Mouse (Mus musculus) ovary, adult 2 months (tissue): ENCODE data around the gene Zscan10. TPM values are rescaled to one million over a fixed set of nuclear protein-coding genes. Genes with fewer than 3 reads are reported as not detected.

Experiments
- polyA plus RNA-seq: library from polyadenylated mRNA; depleted of rRNA; stranded (reverse); fragments of >200 nt; gene quantifications from 2 replicates; pipeline ENCODE4 v1.2.3, GENCODE M21; 2012; rRNA removed

The Zscan10 gene
- polyA plus RNA-seq: 0.11 and 0.26 TPM in 2 replicates

GRCm38 (mm10) chr17:23600641-23601622 is at the start of gene Zscan10:
Gene Zscan10 (plus strand): TSS chr17:23600856.

GRCm38 (mm10) chr17:23563595-23564367 is 36.9 kb upstream of the Zscan10 start, which contains the start of gene Zfp213:
Gene Zfp213 (minus strand): TSS chr17:23564238.

GRCm38 (mm10) chr17:23598582-23599552 is 1.8 kb upstream of the Zscan10 start, which contains the start of gene Zfp13:
Gene Zfp13 (minus strand): TSS chr17:23599487.

GRCm38 (mm10) chr17:23644613-23645495 is 44.2 kb downstream of the Zscan10 start, which contains the start of gene Mmp25:
Gene Mmp25 (minus strand): TSS chr17:23645277.

GRCm38 (mm10) chr17:23660117-23660875 is 59.6 kb downstream of the Zscan10 start, which contains the start of gene Bicdl2:
Gene Bicdl2 (plus strand): TSS chr17:23660506.

Other genes with a start within 250 kb of the Zscan10 start
- gene Vmn2r116, start 216.3 kb upstream of the Zscan10 start, polyA plus RNA-seq: not detected in 2 replicates
- not detected in 2 replicates for gene Vmn2r117, start 121.2 kb upstream of the Zscan10 start, polyA plus RNA-seq
- 28.2 and 29.6 TPM in 2 replicates for gene Zfp213, start 36.6 kb upstream of the Zscan10 start, polyA plus RNA-seq
- 37.1 and 44.1 TPM in 2 replicates for gene Zfp13, start 1.4 kb upstream of the Zscan10 start, polyA plus RNA-seq
- 0.45 and 0.59 TPM in 2 replicates for gene Mmp25, start 44.4 kb downstream of the Zscan10 start, polyA plus RNA-seq
- 1.9 and 2.2 TPM in 2 replicates for gene Bicdl2, start 59.6 kb downstream of the Zscan10 start, polyA plus RNA-seq
- 255 and 265 TPM in 2 replicates for gene Hcfc1r1, start 72.7 kb downstream of the Zscan10 start, polyA plus RNA-seq
- gene Thoc6, start 73.0 kb downstream of the Zscan10 start, polyA plus RNA-seq: 33.8 and 40.2 TPM in 2 replicates
- 86.1 and 128 TPM in 2 replicates for gene Tnfrsf12a, start 76.6 kb downstream of the Zscan10 start, polyA plus RNA-seq
- gene Cldn6, start 78.4 kb downstream of the Zscan10 start, polyA plus RNA-seq: 0.17 and 0.45 TPM in 2 replicates
- 0.43 and 0.55 TPM in 2 replicates for gene Cldn9, start 83.2 kb downstream of the Zscan10 start, polyA plus RNA-seq
- gene 1520401A03Rik, start 121.9 kb downstream of the Zscan10 start, polyA plus RNA-seq: 0.20 and 0.23 TPM in 2 replicates
- gene Pkmyt1, start 125.5 kb downstream of the Zscan10 start, polyA plus RNA-seq: 42.7 and 44.1 TPM in 2 replicates
- 53.7 and 55.7 TPM in 2 replicates for gene Paqr4, start 140.0 kb downstream of the Zscan10 start, polyA plus RNA-seq
- 0.11 and 0.25 TPM in 2 replicates for gene Kremen2, start 145.0 kb downstream of the Zscan10 start, polyA plus RNA-seq
- 49.4 and 56.6 TPM in 2 replicates for gene Flywch1, start 170.7 kb downstream of the Zscan10 start, polyA plus RNA-seq
- 14.5 and 15.3 TPM in 2 replicates for gene Flywch2, start 185.2 kb downstream of the Zscan10 start, polyA plus RNA-seq
- 840 and 913 TPM in 2 replicates for gene Srrm2, start 189.7 kb downstream of the Zscan10 start, polyA plus RNA-seq
- gene Elob, start 228.3 kb downstream of the Zscan10 start, polyA plus RNA-seq: 548 and 704 TPM in 2 replicates
- gene Prss33, start 235.2 kb downstream of the Zscan10 start, polyA plus RNA-seq: 0.15 and 0.17 TPM in 2 replicates
- gene Prss32, start 243.0 kb downstream of the Zscan10 start, polyA plus RNA-seq: 0.71 and 1.6 TPM in 2 replicates
- 0.32 and 0.58 TPM in 2 replicates for gene Prss41, start 243.3 kb downstream of the Zscan10 start, polyA plus RNA-seq